Mouse (Mus musculus): ENCODE results near the gene Slc6a16.

DNA sequence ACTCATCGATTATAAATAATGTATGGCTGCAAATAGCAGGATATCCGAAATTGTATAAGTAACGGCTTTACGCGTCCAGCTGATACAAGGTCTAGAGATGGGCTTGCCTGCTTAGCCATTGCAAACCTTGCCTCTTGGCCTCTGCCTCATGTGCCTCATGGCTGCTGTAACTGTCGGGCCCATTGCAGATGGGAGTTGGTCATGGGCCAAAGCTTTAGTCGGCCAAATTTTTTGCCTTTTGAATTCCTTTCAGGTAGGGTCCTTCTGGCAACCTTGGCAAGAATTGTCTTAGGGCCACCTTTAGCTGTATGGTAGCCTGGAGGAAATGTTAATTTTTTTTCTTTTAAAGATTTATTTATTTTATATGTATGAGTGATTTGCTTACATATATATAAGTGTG lies 16.1 kb upstream of the Slc6a16 start:
- no peak for TF ChIP-seq CTCF (IDR thresholded peaks at IDR 0.05)
- no peak for TF ChIP-seq POLR2A (IDR thresholded peaks at IDR 0.05; ENCODE audit: insufficient read depth, low read depth, low read length)
- no peak for TF ChIP-seq EP300 (IDR thresholded peaks at IDR 0.05; ENCODE audit: insufficient read depth, low read depth, low read length)
